Mouse (Mus musculus) heart, postnatal 4 days (tissue): ENCODE data around the gene Gpx1. TPM values are rescaled to one million over a fixed set of nuclear protein-coding genes. Genes with fewer than 3 reads are reported as not detected.

Experiments used
- total RNA-seq, 2 experiments: library from RNA; stranded (reverse); gene quantifications; 2 replicates each; pipeline ENCODE4 v1.2.3; 2021

Gpx1 gene
- total RNA-seq, 2 experiments from 2014 or later, result 159 to 185 TPM

Other genes with a start within 250 kb of the Gpx1 start
- gene Apeh, start 244.3 kb upstream of the Gpx1 start, total RNA-seq, result 10 to 100 TPM; 42.2 to 45.1 TPM
- gene Bsn, start 148.5 kb upstream of the Gpx1 start, total RNA-seq, result under 1 TPM; 0.07 to 0.11 TPM
- gene Dag1, start 74.9 kb upstream of the Gpx1 start, total RNA-seq, result 100 to 1,000 TPM; 307 to 326 TPM
- 10 to 100 TPM; 19.3 to 21.2 TPM for gene Nicn1, start 48.5 kb upstream of the Gpx1 start, total RNA-seq
- gene Amt, start 42.0 kb upstream of the Gpx1 start, total RNA-seq, result 1 to 10 TPM; 3.6 to 6.0 TPM
- 100 to 1,000 TPM; 341 to 348 TPM for gene Rhoa, start 32.8 kb upstream of the Gpx1 start, total RNA-seq
- 10 to 100 TPM; 15.9 to 19.1 TPM for gene Tcta, start 32.7 kb upstream of the Gpx1 start, total RNA-seq
- gene Usp4, start 8.9 kb downstream of the Gpx1 start, total RNA-seq, result 100 to 1,000 TPM; 105 to 108 TPM
- 1 to 10 TPM in 1 of 2 experiments, under 1 TPM in 1; 0.64 to 1.1 TPM for gene 1700102P08Rik, start 53.9 kb downstream of the Gpx1 start, total RNA-seq
- under 1 TPM; 0.10 to 0.11 TPM for gene Ccdc36, start 89.6 kb downstream of the Gpx1 start, total RNA-seq
- not detected for gene BC048562, start 97.6 kb downstream of the Gpx1 start, total RNA-seq
- gene Ccdc71, start 121.6 kb downstream of the Gpx1 start, total RNA-seq, result 10 to 100 TPM; 27.0 to 28.4 TPM
- gene Klhdc8b, start 122.7 kb downstream of the Gpx1 start, total RNA-seq, result 10 to 100 TPM; 43.9 to 45.6 TPM
- 100 to 1,000 TPM; 217 to 229 TPM for gene Lamb2, start 140.8 kb downstream of the Gpx1 start, total RNA-seq
- 100 to 1,000 TPM; 108 to 109 TPM for gene Usp19, start 151.7 kb downstream of the Gpx1 start, total RNA-seq
- 10 to 100 TPM; 75.7 to 83.6 TPM for gene Qars, start 168.8 kb downstream of the Gpx1 start, total RNA-seq
- gene Qrich1, start 177.9 kb downstream of the Gpx1 start, total RNA-seq, result 10 to 100 TPM; 93.5 to 94.0 TPM
- 10 to 100 TPM; 77.5 to 79.6 TPM for gene Impdh2, start 221.4 kb downstream of the Gpx1 start, total RNA-seq
- 10 to 100 TPM; 57.0 to 64.2 TPM for gene Ndufaf3, start 228.5 kb downstream of the Gpx1 start, total RNA-seq
- gene Dalrd3, start 231.0 kb downstream of the Gpx1 start, total RNA-seq, result 10 to 100 TPM; 20.6 to 21.6 TPM
- gene Wdr6, start 239.8 kb downstream of the Gpx1 start, total RNA-seq, result 10 to 100 TPM; 36.6 to 40.0 TPM